15 mouse cellular contexts compared by ENCODE assay signal in the genomic region with DNA sequence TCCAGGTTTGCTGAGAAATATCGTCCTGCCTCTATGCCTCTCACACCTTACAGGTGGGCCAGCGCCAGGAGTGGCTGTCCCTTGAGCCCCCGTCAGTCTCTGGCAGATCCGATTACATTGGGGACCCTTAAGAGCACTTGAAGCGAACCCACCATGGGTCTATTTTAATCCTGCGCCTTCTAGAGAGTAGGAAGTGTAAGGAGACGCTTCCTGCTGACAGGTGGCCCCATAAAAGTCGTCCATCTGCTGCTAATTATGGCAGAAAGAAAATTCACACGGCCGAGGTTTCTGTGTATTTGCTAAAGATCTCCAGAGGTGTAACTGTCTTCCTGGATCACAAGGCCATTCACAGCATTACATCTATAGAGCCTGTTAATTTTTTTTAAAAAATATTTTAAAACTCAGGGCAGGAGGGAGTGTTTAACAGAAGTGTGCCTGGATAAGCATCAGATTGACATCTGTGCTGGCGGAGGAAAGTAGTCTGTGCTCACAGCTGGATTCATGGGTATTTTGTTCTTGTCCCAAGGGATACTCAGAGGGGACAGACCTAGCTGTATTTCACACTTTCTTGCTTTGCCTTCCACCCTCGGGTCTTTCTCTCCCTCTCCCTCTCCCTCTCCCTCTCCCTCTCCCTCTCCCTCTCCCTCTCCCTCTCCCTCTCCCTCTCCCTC.
DNase-seq lines count a peak whose midpoint lies in the region; ATAC-seq and TF ChIP-seq lines count a peak whose summit lies in the region.
"Had no signal": no experiment of that assay in that cellular context is flagged by ENCODE, and none has a peak within 500 bp of the region (broad histone marks: within the 10 kb centered on the region; RNA-seq: fewer than 3 reads in every experiment).

No protein-coding gene starts in this region.

- no peaks in the 10 kb centered on the region for H3K36me3 ChIP-seq in forebrain, embryonic 14.5 days (ENCODE audit: control insufficient read depth, insufficient read depth, low read length)
- H3K36me3 ChIP-seq in forebrain, embryonic 16.5 days (ENCODE audit: control insufficient read depth, insufficient read depth) = no peaks in the 10 kb centered on the region
- no peaks in the 10 kb centered on the region for H3K36me3 ChIP-seq in limb, embryonic 13.5 days
- H3K36me3 ChIP-seq in midbrain, embryonic 14.5 days (ENCODE audit: control insufficient read depth, insufficient read depth, low read length) = no peaks in the 10 kb centered on the region
- H3K36me3 ChIP-seq: embryonic facial prominence, embryonic 12.5 days; limb, embryonic 15.5 days; lung, embryonic 15.5 days; midbrain, embryonic 10.5 days had no signal

- ATAC-seq in forebrain, embryonic 14.5 days = no peak
- ATAC-seq in forebrain, embryonic 16.5 days = no peak
- peak; percentile 57; the same call in 1 of the 2 replicates for ATAC-seq in limb, embryonic 13.5 days (ENCODE audit: low FRiP score, low read depth)
- ATAC-seq in midbrain, embryonic 14.5 days (ENCODE audit: low FRiP score, low TSS enrichment) = no peak
- ATAC-seq: forebrain, embryonic 13.5 days; intestine, embryonic 16.5 days had no signal

- no peak overlapping the region for H3K9ac ChIP-seq in forebrain, embryonic 14.5 days (ENCODE audit: low read length)
- no peak overlapping the region for H3K9ac ChIP-seq in forebrain, embryonic 16.5 days (replicated peaks; ENCODE audit: low read depth, low read length)
- no peak overlapping the region for H3K9ac ChIP-seq in limb, embryonic 13.5 days
- no peak overlapping the region for H3K9ac ChIP-seq in midbrain, embryonic 14.5 days (replicated peaks; ENCODE audit: low read length)
- H3K9ac ChIP-seq: embryonic facial prominence, embryonic 12.5 days; forebrain, embryonic 13.5 days; limb, embryonic 15.5 days; lung, embryonic 15.5 days had no signal

- no peaks in the 10 kb centered on the region for H3K4me1 ChIP-seq in forebrain, embryonic 14.5 days (ENCODE audit: control insufficient read depth, insufficient read depth, low read length)
- H3K4me1 ChIP-seq in forebrain, embryonic 16.5 days (replicated peaks; ENCODE audit: control insufficient read depth, insufficient read depth, low read length) = no peaks in the 10 kb centered on the region
- peaks cover 11% of the 10 kb centered on the region for H3K4me1 ChIP-seq in limb, embryonic 13.5 days
- no peaks in the 10 kb centered on the region for H3K4me1 ChIP-seq in midbrain, embryonic 14.5 days (ENCODE audit: control insufficient read depth, insufficient read depth, low read length)
- H3K4me1 ChIP-seq: embryonic facial prominence, embryonic 12.5 days; forebrain, embryonic 13.5 days; lung, embryonic 15.5 days; midbrain, embryonic 10.5 days had no signal

- no peak overlapping the region for H3K27ac ChIP-seq in forebrain, embryonic 14.5 days (ENCODE audit: low read depth, low read length)
- H3K27ac ChIP-seq in forebrain, embryonic 16.5 days (ENCODE audit: low read length) = no peak overlapping the region
- H3K27ac ChIP-seq in left cerebral cortex, adult 2 months = no peak overlapping the region
- no peak overlapping the region for H3K27ac ChIP-seq in limb, embryonic 13.5 days
- no peak overlapping the region for H3K27ac ChIP-seq in midbrain, embryonic 14.5 days (replicated peaks; ENCODE audit: low read depth, low read length)
- H3K27ac ChIP-seq: embryonic facial prominence, embryonic 12.5 days; forebrain, embryonic 13.5 days; limb, embryonic 15.5 days; lung, embryonic 15.5 days; midbrain, embryonic 10.5 days had no signal

- no peak overlapping the region for H3K4me2 ChIP-seq in forebrain, embryonic 14.5 days (ENCODE audit: low read length)
- no peak overlapping the region for H3K4me2 ChIP-seq in forebrain, embryonic 16.5 days (ENCODE audit: low read length)
- H3K4me2 ChIP-seq in limb, embryonic 13.5 days (replicated peaks) = peak overlapping the region; percentile 40
- no peak overlapping the region for H3K4me2 ChIP-seq in midbrain, embryonic 14.5 days (ENCODE audit: low read length)
- H3K4me2 ChIP-seq: embryonic facial prominence, embryonic 12.5 days; forebrain, embryonic 13.5 days; limb, embryonic 15.5 days; lung, embryonic 15.5 days had no signal

- intact Hi-C loops in left cerebral cortex, postnatal 14 days (cut with DNase I) = loop anchor here (10.0 kb wide), 1 partner anchor 420 kb away; a partner anchor contains a TSS
- intact Hi-C loops in left cerebral cortex, adult 2 months (cut with DNase I) = no loop called here

- TF ChIP-seq CTCF in left cerebral cortex, adult 2 months (IDR thresholded peaks at IDR 0.05) = no peak

- H3K9me3 ChIP-seq in forebrain, embryonic 14.5 days (replicated peaks; ENCODE audit: control insufficient read depth, low read length) = no peaks in the 10 kb centered on the region
- H3K9me3 ChIP-seq in forebrain, embryonic 16.5 days (ENCODE audit: control insufficient read depth, low read length) = no peaks in the 10 kb centered on the region
- H3K9me3 ChIP-seq in limb, embryonic 13.5 days = no peaks in the 10 kb centered on the region
- no peaks in the 10 kb centered on the region for H3K9me3 ChIP-seq in midbrain, embryonic 14.5 days (ENCODE audit: control insufficient read depth, low read length)
- H3K9me3 ChIP-seq: embryonic facial prominence, embryonic 12.5 days; forebrain, embryonic 13.5 days; limb, embryonic 15.5 days; lung, embryonic 15.5 days; midbrain, embryonic 10.5 days had no signal

- DNase-seq in forebrain, embryonic 14.5 days (ENCODE audit: low spot score) = peak; percentile 3
- peak; percentile 7 to 13 for DNase-seq in left cerebral cortex, postnatal 14 days (ENCODE audit: low spot score in 2 of 2)
- no peak for DNase-seq in left cerebral cortex, adult 2 months (ENCODE audit: extremely low spot score in 1 of 2, low spot score in 2 of 2)
- peak; percentile 57 to 62 for DNase-seq in cerebellum, postnatal 25 days
- no peak for DNase-seq in midbrain, embryonic 14.5 days
- DNase-seq in frontal cortex, postnatal 14 days (ENCODE audit: low spot score in 2 of 2) = no peak
- DNase-seq: thymus, adult 18-20 months had no signal

- 51% methylated on average over 12 of the region's 12 CpGs for WGBS in forebrain, embryonic 14.5 days
- WGBS in forebrain, embryonic 16.5 days = 45% methylated on average over 12 of the region's 12 CpGs
- WGBS in limb, embryonic 13.5 days = 7% methylated on average over 12 of the region's 12 CpGs
- 66% methylated on average over 12 of the region's 12 CpGs for WGBS in midbrain, embryonic 14.5 days

- no peak overlapping the region for H3K4me3 ChIP-seq in forebrain, embryonic 14.5 days (ENCODE audit: low read depth, low read length)
- no peak overlapping the region for H3K4me3 ChIP-seq in forebrain, embryonic 16.5 days (replicated peaks; ENCODE audit: low read length)
- H3K4me3 ChIP-seq in left cerebral cortex, adult 2 months = no peak overlapping the region
- H3K4me3 ChIP-seq in limb, embryonic 13.5 days = no peak overlapping the region
- H3K4me3 ChIP-seq in midbrain, embryonic 14.5 days (replicated peaks; ENCODE audit: low read depth, low read length) = no peak overlapping the region
- H3K4me3 ChIP-seq: embryonic facial prominence, embryonic 12.5 days; forebrain, embryonic 13.5 days; limb, embryonic 15.5 days; lung, embryonic 15.5 days; midbrain, embryonic 10.5 days had no signal

- H3K27me3 ChIP-seq in forebrain, embryonic 14.5 days (replicated peaks; ENCODE audit: control insufficient read depth, insufficient read depth, low read length) = no peaks in the 10 kb centered on the region
- H3K27me3 ChIP-seq in forebrain, embryonic 16.5 days (replicated peaks; ENCODE audit: control insufficient read depth, insufficient read depth, low read length) = no peaks in the 10 kb centered on the region
- no peaks in the 10 kb centered on the region for H3K27me3 ChIP-seq in limb, embryonic 13.5 days
- H3K27me3 ChIP-seq in midbrain, embryonic 14.5 days (ENCODE audit: control insufficient read depth, insufficient read depth, low read length) = no peaks in the 10 kb centered on the region
- H3K27me3 ChIP-seq: embryonic facial prominence, embryonic 12.5 days; forebrain, embryonic 13.5 days; limb, embryonic 15.5 days; lung, embryonic 15.5 days had no signal

Comparison
In these comparisons a context has a peak if more than half of its experiments do, and no peak if none do; other contexts are left out.
1. DNase-seq: peak in forebrain, embryonic 14.5 days (single experiment), left cerebral cortex, postnatal 14 days (2 of 2) and cerebellum, postnatal 25 days (2 of 2); none in left cerebral cortex, adult 2 months (0 of 2), midbrain, embryonic 14.5 days (single experiment) and frontal cortex, postnatal 14 days (0 of 2).